Mouse (Mus musculus): Measurements from ENCODE around the gene Ceacam13. TPM values are rescaled to one million over a fixed set of nuclear protein-coding genes. Genes with fewer than 3 reads are reported as not detected.
"Not testable (repeated sequence)": the region's sequence is repeated elsewhere in the genome, so short reads cannot be mapped to it uniquely, and the experiment has no call there.

Ceacam13 gene
- polyA plus RNA-seq (2012; ENCODE audit: insufficient read depth, insufficient read length, missing spikeins), result not detected in 2 replicates

DNA sequence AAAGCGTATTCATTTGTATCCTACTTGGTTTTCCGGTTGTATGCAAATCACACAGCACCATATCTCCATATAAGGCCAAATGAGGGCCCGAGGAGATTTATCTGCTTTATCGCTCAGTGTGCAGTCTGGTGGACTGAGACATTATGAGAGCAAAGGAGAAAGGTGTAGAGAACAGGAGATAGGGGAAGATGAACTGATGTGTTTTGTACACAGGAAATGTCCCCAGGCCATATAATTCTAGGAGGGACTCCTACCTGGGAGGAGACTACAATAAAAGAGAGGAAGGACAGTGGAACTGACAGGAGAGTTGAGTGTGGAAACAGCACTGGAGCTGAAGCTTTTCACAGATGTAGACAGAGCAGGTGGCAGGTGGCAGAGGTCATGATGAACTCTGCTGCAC is at the start of gene Ceacam13:
Gene Ceacam13 (plus strand): TSS at position 301 of the 400 bp plus-strand sequence.
- Histone ChIP-seq H3K4me3 (ENCODE audit: insufficient read depth, low read depth, low read length) (no peak within 1 kb of the TSS), H3K27ac (replicated peaks; ENCODE audit: low read depth, low read length) (no peak within 1 kb of the TSS), H3K4me1 (ENCODE audit: control insufficient read depth, insufficient read depth, insufficient read length, low read length) (no peaks in the 10 kb centered on the region)

DNA sequence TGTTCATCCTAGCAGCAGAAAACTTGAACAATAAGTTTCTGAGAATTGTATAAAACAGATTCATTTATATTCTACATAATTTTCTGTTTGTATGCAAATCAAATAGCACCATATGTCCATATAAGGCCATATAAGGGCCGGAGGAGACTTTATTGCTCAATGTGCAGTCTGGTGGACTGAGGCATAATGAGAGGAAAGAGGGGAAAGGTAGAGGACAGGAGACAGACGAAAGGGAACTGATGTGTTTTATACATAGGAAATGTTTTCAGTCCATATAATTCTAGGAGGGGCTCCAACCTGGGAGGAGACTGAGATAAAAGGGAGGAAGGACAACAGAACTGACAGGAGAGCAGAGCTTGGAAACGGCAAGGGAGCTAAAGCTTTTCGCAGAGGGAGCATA is 37.9 kb upstream of the Ceacam13 start, which contains the start of gene Ceacam11:
Gene Ceacam11 (plus strand): TSS at position 301 of the 400 bp plus-strand sequence.
- H3K4me3 ChIP-seq (ENCODE audit: insufficient read depth, low read depth, low read length), result no peak within 1 kb of the TSS
- H3K27ac ChIP-seq (replicated peaks; ENCODE audit: low read depth, low read length), result no peak within 1 kb of the TSS
- no peaks in the 10 kb centered on the region for H3K4me1 ChIP-seq (ENCODE audit: control insufficient read depth, insufficient read depth, insufficient read length, low read length)

DNA sequence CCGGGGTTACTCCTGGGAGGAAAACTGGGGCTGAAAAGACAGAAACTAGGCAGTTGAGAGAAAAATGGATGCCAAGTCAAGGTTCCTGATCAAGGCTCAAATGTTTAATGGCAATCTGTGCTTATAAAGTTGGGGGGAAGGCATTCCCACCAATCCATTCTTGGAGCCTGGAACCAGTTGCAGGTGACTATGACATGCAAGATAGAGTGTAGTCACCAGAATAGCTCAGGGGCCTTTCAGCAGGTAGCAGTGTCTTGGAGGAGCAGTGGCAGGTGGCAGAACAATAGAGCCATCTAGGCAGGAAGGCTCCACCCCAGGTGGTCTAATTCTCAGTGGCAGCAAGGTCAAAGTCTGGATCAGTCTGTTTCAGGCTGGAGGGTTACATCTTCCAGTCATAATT is 8.6 kb upstream of the Ceacam13 start:
- H3K27ac ChIP-seq (replicated peaks; ENCODE audit: low read depth, low read length); H3K4me1 ChIP-seq (ENCODE audit: control insufficient read depth, insufficient read depth, insufficient read length, low read length); H3K4me3 ChIP-seq (ENCODE audit: insufficient read depth, low read depth, low read length): not testable (repeated sequence)

DNA sequence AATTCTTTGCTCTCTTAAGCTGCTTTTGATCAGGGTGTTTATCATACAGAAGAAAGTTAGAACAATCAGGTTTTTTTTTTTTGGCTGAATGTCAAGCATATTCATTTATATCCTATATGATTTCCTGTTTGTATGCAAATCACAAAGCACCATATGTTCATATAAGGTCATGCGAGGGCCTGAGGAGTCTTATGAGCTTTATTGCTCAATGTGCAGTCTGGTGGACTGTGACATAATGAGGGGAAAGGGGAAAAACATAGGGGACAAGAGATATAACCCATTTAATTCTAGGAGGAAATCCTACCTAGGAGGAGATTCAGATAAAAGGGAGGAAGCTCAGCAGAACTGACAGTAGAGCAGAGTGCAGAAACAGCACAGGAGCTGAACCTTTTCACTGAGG is 55.9 kb downstream of the Ceacam13 start, which contains the start of gene Ceacam12:
Gene Ceacam12 (plus strand): TSS at position 301 of the 400 bp plus-strand sequence.
- H3K4me1 ChIP-seq (ENCODE audit: control insufficient read depth, insufficient read depth, insufficient read length, low read length), result no peaks in the 10 kb centered on the region
- no peak within 1 kb of the TSS for H3K4me3 ChIP-seq (ENCODE audit: insufficient read depth, low read depth, low read length)
- H3K27ac ChIP-seq (replicated peaks; ENCODE audit: low read depth, low read length), result no peak within 1 kb of the TSS

Other genes starting within 250 kb of the Ceacam13 start
- gene Ceacam14, start 197.3 kb upstream of the Ceacam13 start, polyA plus RNA-seq (2012; ENCODE audit: insufficient read depth, insufficient read length, missing spikeins), result not detected in 2 replicates
- gene Gm5155, start 138.1 kb upstream of the Ceacam13 start, polyA plus RNA-seq (2012; ENCODE audit: insufficient read depth, insufficient read length, missing spikeins), result not detected in 2 replicates
- gene Ceacam11, start 37.8 kb upstream of the Ceacam13 start, polyA plus RNA-seq (2012; ENCODE audit: insufficient read depth, insufficient read length, missing spikeins), result not detected in 2 replicates
- gene Ceacam12, start 56.0 kb downstream of the Ceacam13 start, polyA plus RNA-seq (2012; ENCODE audit: insufficient read depth, insufficient read length, missing spikeins), result not detected in 2 replicates
- gene Igfl3, start 166.6 kb downstream of the Ceacam13 start, polyA plus RNA-seq (2012; ENCODE audit: insufficient read depth, insufficient read length, missing spikeins), result not detected in 2 replicates
- gene Mill1, start 235.5 kb downstream of the Ceacam13 start, polyA plus RNA-seq (2012; ENCODE audit: insufficient read depth, insufficient read length, missing spikeins), result not detected in 2 replicates